Mouse (Mus musculus) kidney, postnatal 0 days (tissue): ENCODE results near the gene Gm11027. TPM values are rescaled to one million over a fixed set of nuclear protein-coding genes. Genes with fewer than 3 reads are reported as not detected.

Source experiments
- ATAC-seq: fragments of 200-750 bp; cut with Nextera tagmentation; replicated peaks from 2 replicates; pipeline ENCODE4 v1.8.0; 2017; ENCODE audit warnings: low read depth, moderate number of reproducible peaks, moderate TSS enrichment, moderate library complexity; ENCODE audit not compliant: low FRiP score
- DNase-seq: peaks from one replicate; pipeline ENCODE4 v3.0.0-alpha.2; 2016; ENCODE audit warnings: low spot score
- H3K27ac ChIP-seq: fragments of 300-500 bp; sonication (generic); 2 replicates; pipeline ENCODE4 v1.5.1; 2014; ENCODE audit warnings: mild to moderate bottlenecking
- H3K27me3 ChIP-seq: fragments of 300-500 bp; sonication (generic); 2 replicates; pipeline ENCODE4 v1.6.1; 2014; ENCODE audit warnings: low read length, mixed read lengths; ENCODE audit not compliant: insufficient read depth
- H3K36me3 ChIP-seq: fragments of 300-500 bp; sonication (generic); 2 replicates; pipeline ENCODE4 v1.6.1; 2014; ENCODE audit warnings: low read length, mixed read lengths; ENCODE audit not compliant: insufficient read depth
- H3K4me1 ChIP-seq: fragments of 300-500 bp; sonication (generic); replicated peaks from 2 replicates; pipeline ENCODE4 v1.6.1; 2014; ENCODE audit warnings: antibody characterized with exemption, low read length, mixed read lengths; ENCODE audit not compliant: insufficient read depth
- H3K4me2 ChIP-seq: fragments of 300-500 bp; sonication (generic); 2 replicates; pipeline ENCODE4 v1.6.1; 2014; ENCODE audit warnings: mild to moderate bottlenecking, low read length, moderate library complexity, mixed read lengths
- H3K4me3 ChIP-seq: fragments of 300-500 bp; sonication (generic); replicated peaks from 2 replicates; pipeline ENCODE4 v1.5.1; 2014; ENCODE audit warnings: low read depth, low read length
- H3K9ac ChIP-seq: fragments of 300-500 bp; sonication (generic); 2 replicates; pipeline ENCODE4 v1.6.1; 2014; ENCODE audit warnings: low read depth, low read length
- H3K9me3 ChIP-seq: fragments of 300-500 bp; sonication (generic); replicated peaks from 2 replicates; pipeline ENCODE4 v1.6.1; 2016; ENCODE audit warnings: low read length, inconsistent platforms, mixed read lengths
- CTCF ChIP-seq: IDR thresholded peaks from 2 replicates; pipeline ENCODE4 v1.5.1; 2016; ENCODE audit warnings: antibody characterized with exemption, low read depth, mild to moderate bottlenecking, moderate library complexity
- WGBS: fragments of 180-500 bp; shearing (Covaris S2); extraction: QIAGEN DNeasy Blood & Tissue Kit; methylation state at CpG from one replicate; pipeline ENCODE4 v1.1.7; 2014; 5-methylcytosine and 5-hydroxymethylcytosine counted together
- polyA plus RNA-seq: library from polyadenylated mRNA; unstranded; fragments of >200 nt; fragmentation: Nextera tagmentation; extraction: Ambion mirVana; gene quantifications from 2 replicates; pipeline ENCODE4 v1.2.1, GENCODE M21; 2015

Gm11027 gene
- polyA plus RNA-seq, 1 experiment from 2014 or later: not detected

- TF ChIP-seq CTCF: no peak
- H3K9me3 ChIP-seq: no peaks in the 10 kb centered on the region
- peak; percentile 85 for DNase-seq
- no peaks in the 10 kb centered on the region for H3K36me3 ChIP-seq
- H3K27me3 ChIP-seq: no peaks in the 10 kb centered on the region
- peak within 1 kb of the TSS; percentile 76 for H3K9ac ChIP-seq
- peak within 1 kb of the TSS; percentile 62 for H3K27ac ChIP-seq
- 3% methylated on average over 47 of the region's 47 CpGs for WGBS
- peak within 1 kb of the TSS; percentile 73 for H3K4me2 ChIP-seq
- H3K4me1 ChIP-seq: no peaks in the 10 kb centered on the region
- peak within 1 kb of the TSS; percentile 67 for H3K4me3 ChIP-seq
- ATAC-seq: peak; percentile 98
Observed at GRCm38 (mm10) chr12:116262555-116263341, 12.4 kb upstream of the Gm11027 start, which contains the start of gene Wdr60. TSS of gene Wdr60 (minus strand) at chr12:116263022.

- Histone ChIP-seq H3K4me3 (no peak overlapping the region), H3K36me3 (no peaks in the 10 kb centered on the region), H3K4me2 (no peak overlapping the region), H3K4me1 (no peaks in the 10 kb centered on the region), H3K9me3 (no peaks in the 10 kb centered on the region), H3K27ac (no peak overlapping the region), H3K27me3 (no peaks in the 10 kb centered on the region), H3K9ac (no peak overlapping the region)
- no peak for DNase-seq
- no peak for TF ChIP-seq CTCF
- ATAC-seq: no peak
- WGBS: 90% methylated on average over 2 of the region's 2 CpGs
Observed at GRCm38 (mm10) chr12:116264756-116265155, 10.4 kb upstream of the Gm11027 start.

GRCm38 (mm10) chr12:116265275-116265674, 9.9 kb upstream of the Gm11027 start:
- 76% methylated on average over 2 of the region's 2 CpGs for WGBS
- no peak overlapping the region for H3K9ac ChIP-seq

DNA sequence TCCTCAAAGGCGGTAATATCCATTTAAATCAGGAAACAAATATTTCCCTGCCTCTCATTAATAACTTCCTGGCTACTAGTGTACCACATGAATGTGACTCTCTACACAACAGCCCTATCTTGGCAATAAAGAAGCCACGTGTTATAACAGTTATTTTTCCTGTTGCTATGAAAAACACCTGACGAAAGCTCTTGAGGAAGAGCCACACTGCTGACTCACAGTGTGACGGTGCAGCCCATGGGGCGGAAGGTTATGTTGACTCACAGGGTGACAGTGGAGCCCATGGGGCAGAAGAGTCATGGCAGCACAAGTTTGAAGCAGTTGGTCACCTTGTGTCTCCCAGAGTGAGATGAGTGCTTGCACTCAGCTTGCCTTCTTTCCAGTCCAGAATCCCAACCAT, 5.7 kb upstream of the Gm11027 start:
- H3K4me1 ChIP-seq: no peaks in the 10 kb centered on the region
- WGBS: 65% methylated on average over 5 of the region's 5 CpGs
- ATAC-seq: no peak; the same call in 1 of the 2 replicates
- H3K9ac ChIP-seq: no peak overlapping the region
- TF ChIP-seq CTCF: no peak
- H3K4me3 ChIP-seq: no peak overlapping the region
- no peak for DNase-seq
- no peaks in the 10 kb centered on the region for H3K36me3 ChIP-seq
- no peaks in the 10 kb centered on the region for H3K27me3 ChIP-seq
- H3K27ac ChIP-seq: no peak overlapping the region
- no peaks in the 10 kb centered on the region for H3K9me3 ChIP-seq
- no peak overlapping the region for H3K4me2 ChIP-seq

More at GRCm38 (mm10) chr12:116265275-116265674, 9.9 kb upstream of the Gm11027 start:
- ATAC-seq: no peak
- Histone ChIP-seq H3K4me3 (no peak overlapping the region), H3K4me1 (no peaks in the 10 kb centered on the region), H3K27ac (no peak overlapping the region), H3K4me2 (no peak overlapping the region), H3K36me3 (no peaks in the 10 kb centered on the region), H3K9me3 (no peaks in the 10 kb centered on the region), H3K27me3 (no peaks in the 10 kb centered on the region)
- TF ChIP-seq CTCF: no peak
- no peak for DNase-seq

DNA sequence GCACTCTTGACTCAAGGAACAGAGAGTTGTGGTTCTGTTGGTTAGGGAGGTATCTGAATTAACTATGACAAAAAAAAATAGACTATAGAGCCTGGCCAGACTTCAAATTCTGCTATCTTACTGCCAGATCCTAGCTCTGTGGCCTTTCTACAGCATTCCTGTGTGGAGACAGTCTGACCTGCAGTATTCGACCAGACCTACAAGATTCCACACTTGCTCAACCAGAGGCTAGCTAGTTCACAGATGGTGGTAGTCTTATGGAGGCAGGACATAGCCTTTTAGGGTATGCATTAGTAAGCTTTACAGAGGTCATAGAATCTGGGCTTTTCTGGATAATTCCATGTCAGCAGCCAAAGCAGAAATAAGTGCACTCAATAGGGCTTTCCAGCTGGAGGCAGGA, 4.6 kb upstream of the Gm11027 start:
- Histone ChIP-seq H3K4me2 (no peak overlapping the region), H3K4me1 (no peaks in the 10 kb centered on the region), H3K4me3 (no peak overlapping the region), H3K9ac (no peak overlapping the region), H3K27ac (no peak overlapping the region), H3K27me3 (no peaks in the 10 kb centered on the region), H3K9me3 (no peaks in the 10 kb centered on the region), H3K36me3 (no peaks in the 10 kb centered on the region)
- ATAC-seq (no peak), DNase-seq (no peak)
- TF ChIP-seq CTCF: no peak
- 73% methylated on average over 1 of the region's 1 CpGs for WGBS

DNA sequence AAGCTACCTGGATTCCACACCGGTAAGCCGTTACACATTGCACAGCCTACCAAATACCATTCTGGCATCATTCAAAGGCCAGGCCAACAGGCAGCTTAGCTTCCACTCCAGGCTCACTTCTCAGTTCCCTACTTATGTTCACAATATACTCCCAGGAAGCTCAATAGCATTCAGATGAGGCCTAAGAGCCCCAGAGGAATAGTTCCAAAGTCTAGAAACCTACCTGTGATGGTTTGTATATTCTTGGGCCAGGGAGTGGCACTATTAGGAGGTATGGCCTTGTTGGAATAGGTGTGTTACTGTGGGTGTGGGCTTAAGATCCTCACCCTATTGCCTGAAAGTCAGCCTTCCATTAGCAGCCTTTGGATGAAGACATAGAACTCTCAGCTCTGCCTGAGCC, 4.1 kb upstream of the Gm11027 start:
- H3K4me3 ChIP-seq: no peak overlapping the region
- H3K36me3 ChIP-seq: no peaks in the 10 kb centered on the region
- no peak overlapping the region for H3K4me2 ChIP-seq
- WGBS: 92% methylated on average over 2 of the region's 2 CpGs
- DNase-seq (no peak), ATAC-seq (no peak)
- H3K4me1 ChIP-seq: no peaks in the 10 kb centered on the region
- H3K9ac ChIP-seq: no peak overlapping the region
- H3K27me3 ChIP-seq: no peaks in the 10 kb centered on the region
- H3K9me3 ChIP-seq: no peaks in the 10 kb centered on the region
- TF ChIP-seq CTCF: no peak
- H3K27ac ChIP-seq: no peak overlapping the region
